Mouse (Mus musculus) G1E (cell line): ENCODE results near the gene Tmcc3. TPM values are rescaled to one million over a fixed set of nuclear protein-coding genes. Genes with fewer than 3 reads are reported as not detected.
"Not testable (repeated sequence)": the region's sequence is repeated elsewhere in the genome, so short reads cannot be mapped to it uniquely, and the experiment has no call there.

ENCODE experiments used
- ATAC-seq: 2 replicates; pipeline ENCODE4 v1.8.0; 2016; ENCODE audit warnings: mild to moderate bottlenecking; ENCODE audit not compliant: insufficient number of reproducible peaks, poor library complexity, low FRiP score, severe bottlenecking; ENCODE audit errors: extremely low read depth
- DNase-seq: peaks from one replicate; pipeline ENCODE4 v3.0.0; 2012; ENCODE audit warnings: low spot score
- H3K27me3 ChIP-seq: 2 replicates; pipeline ENCODE4 v1.6.1; 2012; ENCODE audit warnings: mild to moderate bottlenecking, low read length, inconsistent platforms; ENCODE audit not compliant: insufficient read depth
- H3K36me3 ChIP-seq: replicated peaks from 2 replicates; pipeline ENCODE3; 2012; ENCODE audit warnings: mild to moderate bottlenecking, inconsistent platforms
- H3K4me1 ChIP-seq: 2 replicates; pipeline ENCODE4 v1.6.1; 2012; ENCODE audit warnings: low read depth, low read length, inconsistent platforms, mixed read lengths; ENCODE audit not compliant: insufficient read depth
- H3K4me3 ChIP-seq: 2 replicates; pipeline ENCODE4 v1.5.1; 2012; ENCODE audit warnings: low read depth, mild to moderate bottlenecking, inconsistent platforms, low read length, moderate library complexity, mixed read lengths
- H3K9me3 ChIP-seq: replicated peaks from 2 replicates; pipeline ENCODE4 v1.6.1; 2012; ENCODE audit warnings: inconsistent platforms
- CTCF ChIP-seq: IDR thresholded peaks from 2 replicates; pipeline ENCODE4 v1.5.1; 2012; ENCODE audit warnings: low read depth, low read length, inconsistent platforms, mixed read lengths
- GATA1 ChIP-seq: IDR thresholded peaks from 2 replicates; pipeline ENCODE4 v1.6.1; 2012; ENCODE audit warnings: borderline replicate concordance, low read length, inconsistent platforms, mixed read lengths
- GATA2 ChIP-seq: IDR thresholded peaks from 2 replicates; pipeline ENCODE4 v1.6.1; 2012; ENCODE audit warnings: low read depth, low read length, inconsistent platforms, borderline replicate concordance
- POLR2AphosphoS5 ChIP-seq: IDR thresholded peaks from 2 replicates; pipeline ENCODE4 v1.6.1; 2012; ENCODE audit warnings: low read depth, low read length, inconsistent platforms; ENCODE audit not compliant: insufficient replicate concordance
- TAL1 ChIP-seq: conservative IDR thresholded peaks from 2 replicates; pipeline ENCODE4 v1.6.1; 2012; ENCODE audit warnings: low read depth, low read length, inconsistent platforms, mixed read lengths
- polyA plus RNA-seq: library from polyadenylated mRNA; stranded (reverse); fragments of >175 nt; gene quantifications from 2 replicates; pipeline ENCODE4 v1.2.3, GENCODE M21; 2012
- total RNA-seq, 2 experiments: library from RNA; stranded (forward) in 1 of 2; stranded (reverse) in 1 of 2; fragments of 200-1000 nt in 1 of 2; fragments of >200 nt in 1 of 2; fragmentation: Nextera tagmentation in 1 of 2; gene quantifications; 2 replicates each; pipeline ENCODE4 v1.2.3; 2014 to 2017

Tmcc3 gene
- total and polyA plus RNA-seq, 3 experiments, result 3.3 to 15.6 (median 8.1) TPM

- no peak for DNase-seq
- peaks cover 49% of the 10 kb centered on the region for H3K36me3 ChIP-seq
- ATAC-seq, result no peak
These were observed 267.1 kb downstream of the Tmcc3 start for GRCm38 (mm10) chr10:94578870-94579269.

GRCm38 (mm10) chr10:94581384-94581783, 269.6 kb downstream of the Tmcc3 start:
- TF ChIP-seq CTCF (no peak), TAL1 (no peak), GATA2 (no peak), POLR2AphosphoS5 (no peak), GATA1 (no peak)
- Histone ChIP-seq H3K4me3 (no peak overlapping the region), H3K36me3 (peaks cover 70% of the 10 kb centered on the region), H3K9me3 (no peaks in the 10 kb centered on the region), H3K27me3 (no peaks in the 10 kb centered on the region), H3K4me1 (peaks cover 7% of the 10 kb centered on the region)
- DNase-seq (no peak), ATAC-seq (no peak)

More at GRCm38 (mm10) chr10:94578870-94579269, 267.1 kb downstream of the Tmcc3 start:
- H3K27me3 ChIP-seq, result no peaks in the 10 kb centered on the region
- TF ChIP-seq GATA2, result no peak
- TF ChIP-seq POLR2AphosphoS5, result no peak
- TF ChIP-seq CTCF, result no peak
- no peak for TF ChIP-seq GATA1
- no peak for TF ChIP-seq TAL1
- no peaks in the 10 kb centered on the region for H3K9me3 ChIP-seq
- peaks cover 20% of the 10 kb centered on the region for H3K4me1 ChIP-seq
- no peak overlapping the region for H3K4me3 ChIP-seq

- H3K9me3 ChIP-seq, result no peaks in the 10 kb centered on the region
- DNase-seq, result no peak
- ATAC-seq, result no peak
- H3K27me3 ChIP-seq, result no peaks in the 10 kb centered on the region
- H3K4me3 ChIP-seq, result no peak overlapping the region
- TF ChIP-seq POLR2AphosphoS5 (no peak), GATA2 (no peak), TAL1 (no peak), GATA1 (no peak), CTCF (no peak)
- peaks cover 83% of the 10 kb centered on the region for H3K36me3 ChIP-seq
- H3K4me1 ChIP-seq, result no peaks in the 10 kb centered on the region
These were observed 272.0 kb downstream of the Tmcc3 start for GRCm38 (mm10) chr10:94583714-94584113.

- Histone ChIP-seq H3K36me3 (peaks cover 81% of the 10 kb centered on the region), H3K27me3 (no peaks in the 10 kb centered on the region), H3K4me3 (no peak overlapping the region), H3K9me3 (no peaks in the 10 kb centered on the region), H3K4me1 (no peaks in the 10 kb centered on the region)
- no peak for TF ChIP-seq CTCF
- TF ChIP-seq GATA1, result no peak
- TF ChIP-seq POLR2AphosphoS5, result no peak
- TF ChIP-seq TAL1, result no peak
- TF ChIP-seq GATA2, result no peak
- no peak for ATAC-seq
- no peak for DNase-seq
These were observed 273.2 kb downstream of the Tmcc3 start for GRCm38 (mm10) chr10:94584851-94585359.

- ATAC-seq (no peak), DNase-seq (no peak)
- Histone ChIP-seq H3K9me3 (no peaks in the 10 kb centered on the region), H3K4me3 (no peak overlapping the region), H3K4me1 (no peaks in the 10 kb centered on the region), H3K27me3 (no peaks in the 10 kb centered on the region), H3K36me3 (peaks cover 76% of the 10 kb centered on the region)
- TF ChIP-seq POLR2AphosphoS5 (no peak), CTCF (no peak), GATA1 (no peak)
These were observed 274.1 kb downstream of the Tmcc3 start for GRCm38 (mm10) chr10:94585819-94586218.

- Histone ChIP-seq H3K36me3 (peaks cover 48% of the 10 kb centered on the region), H3K9me3 (no peaks in the 10 kb centered on the region), H3K4me3 (no peak overlapping the region), H3K27me3 (no peaks in the 10 kb centered on the region), H3K4me1 (no peaks in the 10 kb centered on the region)
- ATAC-seq, result no peak
- no peak for DNase-seq
- TF ChIP-seq GATA2 (no peak), POLR2AphosphoS5 (no peak), CTCF (no peak), GATA1 (no peak), TAL1 (no peak)
These were observed 277.2 kb downstream of the Tmcc3 start for GRCm38 (mm10) chr10:94588976-94589375.

GRCm38 (mm10) chr10:94595705-94596104, 284.0 kb downstream of the Tmcc3 start:
- Histone ChIP-seq H3K36me3 (no peaks in the 10 kb centered on the region), H3K4me3 (no peak overlapping the region), H3K9me3 (no peaks in the 10 kb centered on the region), H3K27me3 (peaks cover 16% of the 10 kb centered on the region), H3K4me1 (no peaks in the 10 kb centered on the region)
- no peak for DNase-seq
- ATAC-seq, result no peak
- TF ChIP-seq GATA2, result no peak

GRCm38 (mm10) chr10:94599846-94600245, 288.1 kb downstream of the Tmcc3 start:
- DNase-seq, H3K4me1 ChIP-seq, H3K9me3 ChIP-seq, H3K4me3 ChIP-seq, ATAC-seq, H3K36me3 ChIP-seq: not testable (repeated sequence)
- H3K27me3 ChIP-seq, result peaks cover 34% of the 10 kb centered on the region
